Mouse (Mus musculus): ENCODE data around the gene Itga5.

The Itga5 gene

DNA sequence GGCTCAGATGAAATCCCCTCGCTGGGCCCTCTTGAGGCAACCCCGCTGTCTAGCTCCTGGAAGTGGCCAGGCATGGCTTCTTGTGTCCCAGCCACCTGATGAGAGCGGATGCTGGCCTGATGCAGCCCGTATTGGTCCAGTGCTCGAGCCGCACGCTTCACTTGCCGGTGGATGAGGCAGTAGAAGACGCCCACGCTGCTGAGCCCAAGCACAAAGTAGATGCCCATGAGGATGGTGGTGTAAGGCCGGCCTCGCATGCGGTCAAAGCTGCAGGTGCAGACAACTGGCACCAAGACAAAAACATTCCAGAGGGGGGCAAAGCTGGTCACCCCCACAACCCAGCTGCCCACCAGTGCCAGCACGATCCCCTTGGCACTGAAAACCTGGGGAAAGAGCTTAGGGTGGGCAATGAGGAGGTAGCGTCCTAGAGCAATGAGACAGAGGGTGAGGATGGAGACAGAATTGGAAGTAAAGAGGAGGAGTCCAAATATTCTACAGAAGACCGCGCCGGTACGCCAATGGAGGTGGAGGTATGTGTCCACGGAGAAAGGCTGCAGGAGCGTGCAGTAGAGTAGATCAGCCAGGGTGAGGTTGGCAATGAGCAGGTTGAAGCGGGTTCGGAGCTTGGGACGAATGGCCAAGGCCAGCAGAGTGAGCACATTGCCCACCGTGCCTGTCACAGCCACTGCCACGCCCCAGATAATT, 57.5 kb downstream of the Itga5 start:
- DNase-seq, result no peak

DNA sequence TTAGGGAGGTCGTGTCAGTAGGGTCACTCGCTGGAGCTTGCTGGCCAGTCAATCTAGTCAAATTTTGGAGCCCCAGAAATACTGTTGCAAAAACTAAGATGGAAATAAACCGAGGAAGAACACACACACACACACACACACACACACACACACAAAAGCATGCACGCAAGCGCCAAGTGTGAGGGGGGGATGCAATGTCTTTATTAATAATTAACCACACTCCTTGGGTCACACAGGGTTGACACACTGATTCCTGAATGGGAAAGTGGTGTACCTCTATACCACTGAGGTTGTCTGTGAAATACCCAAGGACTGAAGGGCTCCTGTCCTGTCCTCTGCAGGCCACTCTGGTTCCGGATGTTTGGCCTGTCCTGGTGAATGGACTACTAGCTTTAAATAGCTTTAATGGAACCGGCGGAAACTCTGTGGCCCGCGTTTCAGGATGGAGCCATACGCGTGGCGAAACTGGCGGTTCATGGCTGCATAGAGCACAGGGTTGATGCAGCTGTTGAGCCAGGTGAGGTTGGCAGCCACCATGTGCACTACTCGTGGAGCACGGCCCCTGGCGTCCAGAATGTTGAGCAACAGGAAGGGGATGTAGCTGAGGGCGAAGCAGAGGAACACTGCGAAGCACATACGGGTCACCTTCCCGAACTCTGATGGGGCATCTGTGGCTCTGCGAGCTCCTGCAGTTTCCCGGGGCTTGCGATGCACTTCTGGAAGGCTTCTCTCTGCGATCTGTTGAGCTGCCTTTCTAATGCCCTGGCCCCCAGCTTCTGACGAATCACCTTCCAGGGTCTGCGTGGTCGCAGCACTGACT, 58.3 kb downstream of the Itga5 start:
- no peak for DNase-seq

DNA sequence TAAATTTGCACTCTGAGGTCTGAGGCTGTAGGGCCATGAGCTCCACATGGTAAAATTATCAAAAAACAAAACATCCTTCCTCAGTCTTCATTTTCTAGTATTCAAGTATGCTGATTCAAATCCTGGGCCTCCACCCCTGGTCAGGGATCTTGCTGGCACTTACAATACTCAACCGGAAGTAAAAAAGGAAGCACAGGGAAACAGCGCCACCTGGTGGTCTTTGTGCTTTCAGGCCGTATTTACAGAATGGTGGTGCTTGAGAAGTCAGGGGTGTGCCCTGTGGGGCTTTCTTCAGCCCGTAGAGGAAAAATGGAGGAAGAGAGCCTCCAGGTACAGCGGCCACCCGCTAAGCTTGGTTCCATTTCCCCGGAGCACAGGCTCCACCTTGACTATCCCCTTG, 59.4 kb downstream of the Itga5 start:
- peak; percentile 91 to 93 for DNase-seq

DNA sequence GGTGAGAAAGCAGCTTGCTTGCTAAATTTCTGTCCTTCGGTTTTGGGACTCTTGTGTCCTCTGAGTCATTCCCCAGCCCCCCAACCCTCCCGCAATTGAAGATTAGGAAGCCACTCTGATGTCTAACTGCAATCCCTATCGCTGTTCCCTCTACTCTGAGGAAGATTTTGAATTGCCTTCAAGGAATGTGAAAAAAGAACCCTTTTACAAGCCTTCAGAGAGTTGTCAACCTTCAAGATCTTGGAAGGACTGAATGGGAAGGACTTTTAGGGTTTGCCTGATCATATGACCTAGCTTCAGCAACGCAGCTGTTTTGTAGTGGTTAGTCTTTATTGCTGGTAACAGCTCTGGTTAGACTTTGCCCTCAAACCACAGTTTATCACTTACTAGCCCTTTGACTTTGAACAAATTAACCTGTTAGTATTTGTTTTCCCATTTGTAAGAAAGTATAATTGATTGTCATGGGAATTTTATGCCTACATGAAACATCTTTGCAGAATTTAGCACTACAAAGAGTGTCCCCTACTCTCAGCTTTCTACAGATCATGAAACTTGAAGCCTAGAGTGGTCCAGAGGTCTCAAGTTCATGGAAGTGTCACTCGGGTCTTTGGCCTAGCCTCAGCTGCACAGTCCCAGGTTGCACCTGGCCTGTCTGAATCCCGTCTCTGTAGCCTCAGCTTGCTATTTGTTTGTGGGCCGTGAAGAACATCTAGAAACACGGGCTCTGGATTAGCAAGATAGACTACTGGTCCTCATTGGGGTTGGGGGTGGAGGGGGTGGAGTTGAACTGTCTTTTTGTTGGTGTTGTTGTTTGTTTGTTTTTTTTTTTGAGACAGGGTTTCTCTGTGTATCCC, 60.5 kb downstream of the Itga5 start:
- peak in 1 of 2 experiments; percentile 28 for DNase-seq

DNA sequence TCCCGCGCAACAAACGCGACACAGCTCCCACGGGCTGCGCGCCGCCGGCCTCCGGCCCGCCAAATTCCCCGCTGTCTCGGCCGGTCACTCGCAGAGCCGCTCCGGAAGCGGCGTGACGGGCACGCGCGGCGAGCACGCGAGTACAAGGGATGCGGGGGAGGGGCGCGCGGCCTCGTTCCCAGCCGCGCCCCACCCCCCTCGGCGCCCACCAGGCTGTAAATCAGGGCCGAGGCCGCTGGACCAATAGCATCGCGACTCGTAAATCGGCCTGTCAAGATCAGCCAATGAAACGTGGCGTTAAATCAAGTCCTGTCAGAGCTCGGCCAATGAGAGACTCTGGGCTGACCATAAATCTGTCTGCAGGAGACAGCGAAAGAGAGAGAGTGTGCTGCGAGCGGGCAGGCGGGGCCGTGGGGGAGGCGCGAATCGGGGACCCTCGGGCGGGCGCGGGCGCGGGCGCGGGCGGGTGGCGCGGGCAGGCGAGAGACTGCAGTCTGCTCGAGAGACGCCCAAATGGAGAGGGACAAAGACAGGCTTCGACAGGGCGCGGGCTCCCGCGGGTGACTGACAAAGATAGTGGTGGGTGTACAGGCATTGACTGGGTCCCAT, 61.4 kb downstream of the Itga5 start:
- peak; percentile 96 to 99 for DNase-seq

DNA sequence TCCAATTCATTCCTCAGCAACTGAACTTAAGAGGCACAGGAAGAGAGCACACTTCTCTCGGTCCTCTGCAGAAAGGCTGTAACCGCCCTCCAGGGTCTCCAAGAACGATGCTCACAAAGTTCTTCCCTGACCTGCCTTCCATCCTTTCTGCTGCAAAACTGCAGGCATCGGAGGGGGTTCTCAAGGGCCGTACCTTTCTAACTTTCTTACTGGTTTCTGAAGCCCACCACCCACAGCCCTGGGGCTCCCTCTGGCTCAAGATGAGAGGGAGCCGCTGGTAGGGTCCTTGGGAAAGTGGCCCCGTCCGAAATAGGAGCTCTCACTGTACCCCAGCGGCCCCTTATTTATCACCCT, 62.0 kb downstream of the Itga5 start:
- DNase-seq, result no peak

DNA sequence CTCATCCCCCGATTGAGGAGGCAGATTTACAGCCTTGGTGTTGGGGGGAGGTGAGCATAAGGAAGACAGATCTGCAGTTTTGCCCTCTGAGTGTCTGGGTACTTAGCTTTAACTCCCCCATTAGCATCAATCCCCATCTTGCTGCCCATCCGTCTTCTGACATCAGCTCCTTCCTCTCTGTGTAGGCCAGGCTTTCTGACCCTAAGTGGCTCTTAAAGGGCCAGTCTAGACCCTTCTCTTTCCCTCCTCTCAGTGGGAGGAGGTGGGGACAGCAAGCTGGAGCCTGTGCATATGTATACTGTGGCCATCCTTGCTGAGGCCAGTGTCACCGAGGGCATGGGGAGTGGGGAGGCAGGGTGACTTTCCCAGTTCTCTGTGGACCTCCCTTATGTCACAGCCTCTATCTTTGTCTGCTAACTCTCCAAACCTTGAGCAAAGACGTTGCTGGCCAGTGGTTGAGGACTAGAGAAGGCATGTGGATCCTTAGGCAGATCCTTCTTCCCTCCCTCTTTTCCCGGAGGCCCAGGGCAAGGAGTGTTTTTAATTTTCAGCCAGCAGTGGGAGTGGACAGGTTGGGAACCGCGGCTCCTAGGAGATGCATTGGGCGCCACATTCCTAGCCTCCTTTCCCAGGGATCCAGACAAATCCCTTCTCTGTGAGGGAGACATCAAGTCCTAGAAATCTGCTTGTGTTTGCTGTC, 62.5 kb downstream of the Itga5 start:
- peak in 1 of 2 experiments; percentile 44 for DNase-seq

DNA sequence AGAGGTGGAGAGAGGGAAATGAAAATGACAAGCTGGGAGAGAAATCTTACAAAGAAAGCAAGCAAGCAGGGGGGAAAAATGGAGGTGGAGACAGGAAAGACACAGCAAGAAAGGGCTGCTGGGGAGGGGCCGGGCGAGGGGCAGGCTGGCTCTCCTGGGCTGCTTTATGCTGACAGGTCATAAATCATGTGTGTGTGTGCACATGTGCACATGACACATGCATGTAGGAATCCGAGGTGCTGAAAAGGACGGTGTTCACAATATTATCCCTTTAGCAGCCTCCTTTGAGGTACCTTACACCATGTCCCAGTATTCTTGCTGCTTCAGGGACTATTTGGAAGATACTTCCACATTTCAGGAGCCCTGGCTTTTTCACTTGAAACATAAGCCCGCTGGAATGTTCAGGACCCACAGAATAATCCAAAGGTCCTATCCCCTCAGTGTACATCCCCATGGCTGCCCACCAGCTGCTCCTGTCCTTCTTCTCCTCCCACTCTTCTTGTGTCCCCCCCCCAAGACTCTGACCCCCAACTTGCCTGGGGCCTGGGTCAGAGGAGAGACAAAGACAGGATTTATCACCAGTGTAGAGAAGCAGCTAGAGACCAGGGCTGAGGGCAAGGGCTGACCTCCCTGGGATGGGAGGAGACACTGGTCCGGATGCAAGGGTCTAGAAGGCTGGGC, 64.1 kb downstream of the Itga5 start:
- DNase-seq, result no peak

DNA sequence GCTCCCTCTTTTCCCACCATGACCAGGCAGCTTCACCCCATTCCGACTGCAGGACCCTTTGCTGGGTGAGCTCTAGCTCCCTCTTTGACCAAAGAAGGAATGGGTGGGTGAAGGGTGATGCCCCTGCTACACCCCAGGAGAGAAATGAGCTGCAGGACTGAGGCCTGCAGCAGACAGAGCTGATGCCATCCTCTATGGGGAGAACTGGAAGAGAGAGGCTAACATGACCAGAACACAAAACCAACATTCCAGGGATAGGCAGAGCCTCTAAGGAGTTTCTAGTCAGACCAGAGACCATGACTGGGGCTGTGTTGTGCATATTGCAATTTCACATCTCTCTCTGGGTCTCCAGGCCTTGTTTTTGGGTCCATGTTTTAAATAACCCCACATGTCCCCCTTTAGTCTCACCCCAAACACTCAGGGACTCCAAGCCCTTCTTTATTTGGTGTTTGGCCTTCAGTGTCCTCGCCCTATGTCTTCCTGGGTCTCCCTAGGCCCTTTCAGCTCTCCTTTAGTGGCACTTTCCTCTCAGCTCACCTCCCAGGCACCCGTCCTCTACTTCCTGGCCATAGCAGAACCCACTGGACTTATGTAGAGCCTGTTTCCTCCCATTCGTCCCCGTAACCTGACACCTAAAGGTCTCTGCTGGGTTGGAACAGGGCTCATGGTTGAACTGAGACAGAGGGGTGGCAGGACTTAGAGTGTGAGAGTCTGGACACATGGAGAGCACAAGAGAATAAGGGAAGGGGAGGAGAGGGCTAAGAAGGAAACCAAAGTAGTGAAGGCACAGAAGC, 64.8 kb downstream of the Itga5 start:
- no peak for DNase-seq

DNA sequence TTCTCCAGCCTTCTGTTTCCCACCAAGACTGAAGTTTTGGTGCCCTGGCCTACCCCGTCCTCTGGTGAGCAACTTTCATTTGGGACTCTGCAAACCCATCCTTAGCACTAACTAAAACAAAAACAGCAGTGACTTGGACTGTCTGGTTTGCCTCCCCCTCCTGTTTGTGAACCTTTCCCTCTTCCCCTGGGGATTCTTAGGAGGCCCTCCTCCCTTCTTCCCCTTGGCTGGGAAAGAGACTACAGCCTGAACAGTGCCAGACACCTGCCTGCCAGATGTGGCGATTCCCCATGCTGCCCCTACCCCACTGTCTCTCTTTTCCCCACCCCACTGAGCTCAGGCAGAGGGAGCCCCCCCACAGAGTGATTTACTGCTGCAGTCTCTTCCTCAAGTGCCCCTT, 65.5 kb downstream of the Itga5 start:
- no peak for DNase-seq

DNA sequence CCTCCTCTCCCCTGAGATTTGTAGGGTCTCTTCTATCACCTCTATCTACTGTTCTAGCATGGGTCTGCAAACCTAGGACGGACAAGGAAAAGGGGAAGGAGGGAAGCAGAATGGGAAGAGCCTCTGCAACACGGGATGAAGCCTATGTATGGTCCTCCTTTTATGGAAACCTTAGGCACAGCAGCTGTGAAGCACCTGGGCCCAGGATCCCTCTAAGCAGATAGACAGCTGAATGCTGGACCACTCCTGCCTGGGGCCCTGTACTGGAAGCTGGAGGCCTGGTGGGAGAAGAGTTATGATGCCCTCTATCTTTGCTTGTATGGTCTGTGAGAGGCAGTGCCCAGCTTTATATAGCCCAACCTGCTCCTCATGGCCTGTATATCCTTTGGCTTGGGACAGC, 66.0 kb downstream of the Itga5 start:
- no peak for DNase-seq

DNA sequence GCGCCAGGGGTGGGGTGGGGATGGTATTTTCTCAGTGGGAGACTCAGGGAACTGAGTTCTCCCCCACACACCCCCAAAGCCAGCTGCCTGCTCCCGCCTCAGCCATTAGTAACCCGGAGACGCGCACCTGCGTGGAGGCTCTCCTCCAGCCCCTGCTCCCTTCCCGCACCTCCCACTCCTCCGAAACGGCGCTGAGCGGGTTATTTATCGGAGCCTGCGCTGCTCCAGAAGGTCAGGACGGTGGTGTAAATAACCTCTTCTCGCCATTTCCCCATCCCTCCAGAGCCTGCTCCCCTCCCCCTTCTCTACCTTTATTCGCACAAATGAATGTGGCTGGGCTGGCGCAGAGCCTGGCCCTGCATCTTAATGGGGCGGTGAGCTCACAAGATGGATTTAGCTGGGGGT, 66.5 kb downstream of the Itga5 start:
- DNase-seq, result peak; percentile 68 to 74

DNA sequence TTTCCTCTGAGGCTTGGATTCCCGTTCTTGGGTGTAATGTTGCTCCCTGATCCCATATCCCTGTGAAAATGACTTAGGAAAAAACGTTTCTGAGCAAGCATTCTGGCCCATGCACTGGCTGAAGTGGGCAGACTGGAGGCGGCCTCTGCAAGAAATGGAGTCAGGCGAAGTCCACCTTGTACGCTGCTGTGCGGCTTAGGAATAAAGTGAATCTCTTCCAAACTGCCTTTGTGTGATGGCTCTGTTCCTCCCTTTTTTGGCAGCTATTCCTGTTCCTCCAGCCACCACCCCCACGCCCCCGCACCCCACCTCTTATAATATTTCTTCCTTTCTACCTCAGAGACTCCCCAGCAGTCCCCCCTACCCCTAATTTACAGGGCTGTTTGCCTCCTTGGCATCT, 66.9 kb downstream of the Itga5 start:
- DNase-seq, result peak; percentile 26 to 37

DNA sequence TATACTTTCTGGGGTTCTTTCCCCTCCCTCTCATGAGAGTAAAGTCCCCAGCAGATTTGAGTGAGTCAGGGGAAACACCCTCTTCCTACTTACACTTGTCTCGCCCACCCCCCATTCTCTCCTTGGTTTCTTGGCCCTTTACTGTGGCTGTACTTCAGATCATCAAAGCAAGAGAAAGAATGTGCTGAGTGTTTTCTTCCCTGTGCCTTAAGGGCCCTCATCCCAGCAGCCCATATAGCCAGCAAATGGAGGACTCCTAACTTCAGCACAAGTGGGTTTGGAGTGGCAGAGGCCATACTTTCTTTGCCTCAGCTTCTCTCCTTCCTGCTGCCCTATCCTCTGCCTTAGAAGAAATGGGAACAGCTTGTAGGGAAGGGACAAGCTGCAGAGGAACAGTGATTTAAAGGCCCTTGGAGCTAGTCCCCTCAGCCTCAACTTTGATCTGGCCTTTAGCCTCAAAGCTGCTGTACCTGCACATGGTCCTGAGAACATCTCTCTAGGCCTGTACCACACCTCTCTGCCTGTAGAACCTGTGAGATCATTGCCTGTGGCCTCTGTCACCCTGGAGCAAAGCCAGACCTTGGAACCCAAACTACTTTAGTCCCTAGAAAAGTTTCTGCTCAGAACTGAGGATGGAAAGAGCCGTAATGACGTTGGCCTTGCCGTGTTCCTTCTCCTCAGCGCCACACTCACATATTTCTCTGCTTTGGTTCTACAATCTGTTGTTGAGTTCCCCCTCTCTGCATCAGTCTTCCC, 67.5 kb downstream of the Itga5 start:
- no peak for DNase-seq

DNA sequence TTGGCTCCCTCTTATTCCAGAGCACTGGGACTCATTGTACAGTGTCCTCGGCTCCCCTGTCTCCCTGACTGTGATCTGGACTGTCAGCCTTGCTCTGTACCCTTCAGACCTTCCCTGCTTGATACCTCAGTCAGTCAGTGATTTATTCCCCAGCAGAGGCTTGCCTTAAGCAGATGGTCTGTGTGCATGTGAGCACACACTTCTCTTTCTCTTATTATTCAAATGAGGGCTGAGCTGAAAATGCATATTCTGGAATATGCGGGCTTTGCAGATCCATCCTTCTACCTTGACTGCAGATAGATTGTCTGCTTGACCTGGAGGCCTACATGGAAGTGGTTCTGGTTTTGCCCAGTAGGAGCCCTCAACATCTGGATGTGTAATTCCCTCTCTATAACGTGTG, 68.5 kb downstream of the Itga5 start:
- DNase-seq, result no peak

DNA sequence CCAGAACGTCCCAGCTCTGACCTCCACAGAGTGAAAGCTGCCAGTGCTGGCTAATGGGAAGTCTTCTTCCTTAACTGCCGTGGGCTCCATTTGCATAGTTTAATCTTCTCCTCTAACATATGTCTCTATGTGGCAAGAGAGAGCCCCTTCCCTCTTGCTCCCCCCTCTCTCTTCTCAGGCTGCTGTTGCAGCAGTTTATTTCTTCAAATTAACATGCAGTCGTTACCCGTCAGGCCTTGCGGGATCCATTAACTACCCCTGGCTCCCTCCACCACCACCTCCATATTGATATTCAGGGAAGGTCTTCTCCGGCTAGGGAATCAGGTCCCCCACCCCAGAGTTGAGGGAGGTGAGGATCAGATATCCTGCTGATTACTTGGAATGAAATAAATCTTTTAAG, 69.2 kb downstream of the Itga5 start:
- no peak for DNase-seq

DNA sequence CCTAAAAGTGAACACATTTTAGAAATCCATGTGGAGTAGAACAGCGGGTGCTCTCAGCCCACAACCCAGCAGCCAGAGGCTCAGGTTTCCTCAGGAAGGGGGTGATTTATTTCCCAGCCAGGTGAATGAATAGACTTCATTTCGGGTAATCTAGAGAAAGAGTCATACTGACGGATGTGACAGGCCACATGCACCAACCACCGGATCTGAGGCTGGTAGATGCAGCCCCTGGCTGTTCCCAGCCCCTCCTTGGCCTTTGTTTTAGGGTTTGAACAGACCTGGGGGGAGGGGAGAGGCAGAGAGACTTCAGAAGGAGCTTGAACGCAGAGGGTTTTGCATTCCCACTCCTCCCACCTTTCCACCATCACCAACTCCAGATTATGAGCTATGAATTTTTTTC, 70.7 kb downstream of the Itga5 start:
- DNase-seq, result no peak

DNA sequence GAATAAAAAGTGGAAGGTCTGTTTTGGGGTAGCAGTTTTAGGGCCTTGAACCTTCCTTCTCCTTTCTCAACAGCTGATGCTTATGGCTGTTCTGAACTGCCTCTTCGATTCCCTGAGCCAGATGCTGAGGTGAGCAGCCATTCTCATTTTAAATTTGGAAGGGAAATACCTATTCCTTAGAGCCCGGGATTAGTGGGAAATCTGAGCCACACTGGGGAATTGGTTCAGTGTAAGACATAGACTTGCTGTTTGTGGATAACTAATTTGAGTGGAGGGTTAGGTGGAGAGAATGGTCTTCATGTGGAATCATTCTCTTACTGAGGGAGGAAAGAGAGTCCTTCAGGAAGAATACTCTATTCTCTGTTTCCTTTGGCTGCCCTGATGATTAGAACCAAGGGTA, 71.9 kb downstream of the Itga5 start:
- DNase-seq, result no peak
